12 mouse cellular contexts compared by ENCODE assay signal in genomic region chr17:6814656-6815055, GRCm38 (mm10). TPM values are rescaled to one million over a fixed set of nuclear protein-coding genes. Genes with fewer than 3 reads are reported as not detected.
DNase-seq lines count a peak whose midpoint lies in the region; ATAC-seq lines count a peak whose summit lies in the region.
"Had no signal": no experiment of that assay in that cellular context is flagged by ENCODE, and none has a peak within 500 bp of the region (broad histone marks: within the 10 kb centered on the region; RNA-seq: fewer than 3 reads in every experiment).

No protein-coding gene starts in this region.

- peak overlapping the region; percentile 34; the same call in 1 of the 2 replicates for H3K27ac ChIP-seq in liver, embryonic 16.5 days (ENCODE audit: low read length)
- H3K27ac ChIP-seq: midbrain, embryonic 12.5 days had no signal

- DNase-seq in cerebellum, postnatal 10 days = peak; percentile 48 to 52
- no peak for DNase-seq in cerebellum, adult 11-12 months
- peak; percentile 32 for DNase-seq in ovary, adult 18-20 months (ENCODE audit: low spot score)
- no peak for DNase-seq in ovary, postnatal 10 days (ENCODE audit: low spot score)
- no peak for DNase-seq in layer of hippocampus, adult 11-12 months (ENCODE audit: low spot score)
- DNase-seq in cerebellum, postnatal 4 days (ENCODE audit: low spot score in 2 of 2) = no peak
- DNase-seq in urinary bladder, adult 18-20 months (ENCODE audit: low spot score in 2 of 2) = no peak
- DNase-seq: adrenal gland, postnatal 25 days; heart, postnatal 36 days had no signal

- no peaks in the 10 kb centered on the region for H3K27me3 ChIP-seq in liver, embryonic 16.5 days (ENCODE audit: control insufficient read depth, insufficient read depth, low read depth, low read length)
- H3K27me3 ChIP-seq: midbrain, embryonic 12.5 days had no signal

- H3K9ac ChIP-seq in liver, embryonic 16.5 days (ENCODE audit: low read depth, low read length) = no peak overlapping the region
- H3K9ac ChIP-seq: midbrain, embryonic 12.5 days had no signal

- H3K9me3 ChIP-seq in liver, embryonic 16.5 days (replicated peaks; ENCODE audit: control insufficient read depth, low read length) = no peaks in the 10 kb centered on the region
- H3K9me3 ChIP-seq: midbrain, embryonic 12.5 days had no signal

- H3K36me3 ChIP-seq in liver, embryonic 16.5 days (ENCODE audit: control insufficient read depth, insufficient read depth) = no peaks in the 10 kb centered on the region
- H3K36me3 ChIP-seq: midbrain, embryonic 12.5 days had no signal

- WGBS in liver, embryonic 16.5 days (ENCODE audit: insufficient replicate concordance) = 22% methylated on average over 4 of the region's 4 CpGs

- H3K4me2 ChIP-seq in liver, embryonic 16.5 days (ENCODE audit: low read depth, low read length) = 0 out of 2 replicates have a peak overlapping the region, but pooled peaks have one; percentile 20
- H3K4me2 ChIP-seq: midbrain, embryonic 12.5 days had no signal

- no peak overlapping the region for H3K4me3 ChIP-seq in liver, embryonic 16.5 days (ENCODE audit: low read depth, low read length)
- H3K4me3 ChIP-seq: midbrain, embryonic 12.5 days had no signal

- peak; percentile 83 for ATAC-seq in liver, embryonic 16.5 days (ENCODE audit: low read depth)
- ATAC-seq: forebrain, embryonic 16.5 days had no signal

- H3K4me1 ChIP-seq in liver, embryonic 16.5 days (ENCODE audit: control insufficient read depth, low read depth, low read length) = peaks cover 26% of the 10 kb centered on the region

RNA-seq across cellular contexts. Expression of gene Ezr, which starts 32.1 kb away (rescaled TPM):
- 43.3 and 44.1 TPM in 2 replicates for polyA plus RNA-seq in liver, embryonic 16.5 days (2015; fragmentation: Nextera tagmentation; extraction: Ambion mirVana)

Comparison
In these comparisons a context has a peak if more than half of its experiments do, and no peak if none do; other contexts are left out.
1. DNase-seq: peak in cerebellum, postnatal 10 days (2 of 2) and ovary, adult 18-20 months (single experiment); none in cerebellum, adult 11-12 months (single experiment), ovary, postnatal 10 days (single experiment), layer of hippocampus, adult 11-12 months (single experiment), cerebellum, postnatal 4 days (0 of 2) and urinary bladder, adult 18-20 months (0 of 2).